Mouse (Mus musculus) stomach, embryonic 15.5 days (tissue): ENCODE results near the gene Myh15. TPM values are rescaled to one million over a fixed set of nuclear protein-coding genes. Genes with fewer than 3 reads are reported as not detected.

ENCODE experiments used
- ATAC-seq: fragments of 200-750 bp; cut with Nextera tagmentation; 2 replicates; pipeline ENCODE4 v1.8.0; 2017; ENCODE audit warnings: low read depth, moderate number of reproducible peaks, moderate TSS enrichment; ENCODE audit not compliant: insufficient read depth, low FRiP score
- H3K27ac ChIP-seq: fragments of 300-500 bp; sonication (generic); 2 replicates; pipeline ENCODE4 v1.5.1; 2015; ENCODE audit warnings: mild to moderate bottlenecking, inconsistent platforms
- H3K27me3 ChIP-seq: fragments of 300-500 bp; sonication (generic); replicated peaks from 2 replicates; pipeline ENCODE4 v1.6.1; 2015; ENCODE audit warnings: inconsistent platforms
- H3K36me3 ChIP-seq: fragments of 300-500 bp; sonication (generic); 2 replicates; pipeline ENCODE4 v1.6.1; 2015; ENCODE audit warnings: inconsistent platforms
- H3K4me1 ChIP-seq: fragments of 300-500 bp; sonication (generic); 2 replicates; pipeline ENCODE4 v1.6.1; 2015; ENCODE audit warnings: inconsistent platforms
- H3K4me2 ChIP-seq: fragments of 300-500 bp; sonication (generic); 2 replicates; pipeline ENCODE4 v1.6.1; 2015; ENCODE audit warnings: mild to moderate bottlenecking, inconsistent platforms
- H3K4me3 ChIP-seq: fragments of 300-500 bp; sonication (generic); replicated peaks from 2 replicates; pipeline ENCODE4 v1.5.1; 2015; ENCODE audit warnings: inconsistent platforms
- H3K9ac ChIP-seq: fragments of 300-500 bp; sonication (generic); 2 replicates; pipeline ENCODE4 v1.6.1; 2015; ENCODE audit warnings: inconsistent platforms
- H3K9me3 ChIP-seq: fragments of 300-500 bp; sonication (generic); 2 replicates; pipeline ENCODE4 v1.6.1; 2016; ENCODE audit warnings: inconsistent platforms
- WGBS: fragments of 180-500 bp; shearing (Covaris S2); methylation state at CpG from one replicate; pipeline ENCODE4 v1.1.7; 2015; 5-methylcytosine and 5-hydroxymethylcytosine counted together
- polyA plus RNA-seq: library from polyadenylated mRNA; unstranded; fragments of >200 nt; fragmentation: Nextera tagmentation; extraction: Ambion mirVana; gene quantifications from 2 replicates; pipeline ENCODE4 v1.2.1, GENCODE M21; 2015

Myh15 gene
- not detected in 2 replicates for polyA plus RNA-seq

GRCm38 (mm10) chr16:49057186-49057585, at the start of gene Myh15:
Gene Myh15 (plus strand): TSS chr16:49057486.
- H3K36me3 ChIP-seq: no peaks in the 10 kb centered on the region
- no peaks in the 10 kb centered on the region for H3K27me3 ChIP-seq
- H3K27ac ChIP-seq: no peak within 1 kb of the TSS
- no peak within 1 kb of the TSS for H3K4me3 ChIP-seq
- 89% methylated on average over 1 of the region's 1 CpGs for WGBS
- H3K9ac ChIP-seq: no peak within 1 kb of the TSS
- ATAC-seq: no peak
- no peaks in the 10 kb centered on the region for H3K4me1 ChIP-seq
- H3K4me2 ChIP-seq: no peak within 1 kb of the TSS
- H3K9me3 ChIP-seq: no peaks in the 10 kb centered on the region

DNA sequence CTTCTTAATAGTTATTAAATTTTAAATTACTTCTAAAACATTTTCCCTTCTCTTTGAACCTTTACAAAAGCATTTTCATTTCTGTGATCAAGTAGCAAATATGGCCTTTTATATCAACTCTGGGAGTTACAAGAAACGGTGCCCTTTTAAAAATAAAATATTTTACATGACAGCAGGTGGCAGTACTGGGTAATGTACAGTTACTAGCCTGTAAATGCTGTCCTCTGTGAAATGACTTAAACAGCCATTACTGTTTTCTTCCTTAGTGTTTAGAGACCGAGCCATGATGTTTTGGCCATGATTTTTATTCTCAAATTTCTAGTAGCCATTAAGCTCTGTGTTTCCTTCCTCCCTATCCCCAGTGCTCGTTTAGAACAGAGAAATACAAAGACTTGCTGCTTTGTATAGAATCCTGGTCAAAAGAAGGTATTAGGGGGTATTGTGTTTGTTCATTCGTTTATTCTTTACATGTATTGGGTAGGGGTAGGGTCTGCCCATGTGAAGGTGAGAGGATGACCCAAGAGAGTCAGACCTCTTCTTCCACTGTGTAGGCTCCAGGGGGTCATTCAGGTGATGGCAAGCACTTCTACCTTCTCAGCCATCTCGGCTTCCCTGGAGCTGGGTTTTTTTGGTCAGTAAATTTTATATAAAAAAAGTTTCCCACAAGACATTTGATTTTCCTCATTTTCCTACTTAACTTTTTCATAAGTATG, 40.5 kb upstream of the Myh15 start:
- Histone ChIP-seq H3K27me3 (no peaks in the 10 kb centered on the region), H3K4me3 (no peak overlapping the region), H3K9ac (no peak overlapping the region), H3K4me2 (no peak overlapping the region), H3K9me3 (no peaks in the 10 kb centered on the region), H3K36me3 (peaks cover 4% of the 10 kb centered on the region; the same call in 1 of the 2 replicates), H3K4me1 (no peaks in the 10 kb centered on the region), H3K27ac (no peak overlapping the region)
- WGBS: 81% methylated on average over 5 of the region's 5 CpGs
- no peak for ATAC-seq

- ATAC-seq: no peak
- Histone ChIP-seq H3K27ac (no peak overlapping the region), H3K4me2 (no peak overlapping the region), H3K9ac (no peak overlapping the region), H3K4me3 (no peak overlapping the region), H3K4me1 (no peaks in the 10 kb centered on the region), H3K9me3 (no peaks in the 10 kb centered on the region), H3K36me3 (no peaks in the 10 kb centered on the region), H3K27me3 (no peaks in the 10 kb centered on the region)
- 75% methylated on average over 4 of the region's 4 CpGs for WGBS
Observed at GRCm38 (mm10) chr16:49035852-49036251, 21.4 kb upstream of the Myh15 start.

GRCm38 (mm10) chr16:49037771-49038170, 19.5 kb upstream of the Myh15 start:
- Histone ChIP-seq H3K4me1 (no peaks in the 10 kb centered on the region), H3K9me3 (no peaks in the 10 kb centered on the region), H3K36me3 (no peaks in the 10 kb centered on the region), H3K4me3 (no peak overlapping the region), H3K4me2 (no peak overlapping the region), H3K27ac (no peak overlapping the region), H3K27me3 (no peaks in the 10 kb centered on the region), H3K9ac (no peak overlapping the region)
- 75% methylated on average over 4 of the region's 4 CpGs for WGBS
- no peak for ATAC-seq

- Histone ChIP-seq H3K9ac (no peak overlapping the region), H3K4me3 (no peak overlapping the region), H3K27me3 (no peaks in the 10 kb centered on the region), H3K27ac (no peak overlapping the region), H3K36me3 (no peaks in the 10 kb centered on the region), H3K4me1 (no peaks in the 10 kb centered on the region), H3K4me2 (no peak overlapping the region), H3K9me3 (no peaks in the 10 kb centered on the region)
- ATAC-seq: no peak
- 77% methylated on average over 3 of the region's 3 CpGs for WGBS
Observed at GRCm38 (mm10) chr16:49040554-49041221, 16.6 kb upstream of the Myh15 start.

- Histone ChIP-seq H3K9ac (no peak overlapping the region), H3K4me1 (no peaks in the 10 kb centered on the region), H3K27me3 (no peaks in the 10 kb centered on the region), H3K4me3 (no peak overlapping the region), H3K36me3 (no peaks in the 10 kb centered on the region), H3K9me3 (no peaks in the 10 kb centered on the region), H3K4me2 (no peak overlapping the region), H3K27ac (no peak overlapping the region)
- no peak for ATAC-seq
Observed at GRCm38 (mm10) chr16:49049214-49049613, 8.1 kb upstream of the Myh15 start.

DNA sequence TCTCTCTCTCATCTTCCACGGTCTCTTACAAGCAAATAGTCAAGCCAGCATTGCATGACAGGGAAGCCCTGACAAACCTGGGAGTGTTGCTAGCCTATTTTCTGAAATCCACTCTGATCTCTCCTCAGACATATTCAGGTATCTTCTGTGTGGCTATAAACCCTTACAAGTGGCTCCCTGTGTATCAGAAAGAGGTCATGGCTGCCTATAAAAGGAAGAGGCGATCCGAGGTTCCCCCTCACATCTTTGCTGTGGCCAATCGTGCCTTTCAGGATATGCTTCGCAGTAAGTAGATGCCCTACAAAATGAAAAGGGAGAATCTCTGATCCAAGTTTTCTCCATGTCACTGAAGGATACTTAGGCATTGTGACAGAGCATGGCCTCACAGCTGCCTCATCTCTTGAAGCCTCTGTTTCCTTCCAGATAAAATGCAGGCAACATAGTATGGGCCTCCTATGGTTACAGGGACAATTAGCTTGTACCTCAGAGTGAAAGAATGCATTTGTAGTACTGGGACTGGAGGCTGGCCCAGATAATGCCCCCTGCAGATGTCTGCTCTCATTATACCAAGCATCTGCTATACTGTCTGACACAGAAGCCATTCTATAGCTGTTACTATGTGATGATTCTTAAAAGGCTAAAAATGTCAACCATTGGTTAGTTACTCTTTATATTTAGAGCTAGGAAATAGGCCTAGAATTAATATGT, 12.1 kb downstream of the Myh15 start:
- Histone ChIP-seq H3K9ac (no peak overlapping the region), H3K27me3 (no peaks in the 10 kb centered on the region), H3K36me3 (no peaks in the 10 kb centered on the region), H3K4me2 (no peak overlapping the region), H3K4me1 (no peaks in the 10 kb centered on the region), H3K9me3 (no peaks in the 10 kb centered on the region), H3K27ac (no peak overlapping the region), H3K4me3 (no peak overlapping the region)
- WGBS: 88% methylated on average over 5 of the region's 5 CpGs
- no peak for ATAC-seq

- no peaks in the 10 kb centered on the region for H3K4me1 ChIP-seq
- H3K27ac ChIP-seq: no peak overlapping the region
- no peaks in the 10 kb centered on the region for H3K27me3 ChIP-seq
- no peak overlapping the region for H3K4me3 ChIP-seq
- no peak overlapping the region for H3K9ac ChIP-seq
- no peaks in the 10 kb centered on the region for H3K36me3 ChIP-seq
- ATAC-seq: no peak
- no peak overlapping the region for H3K4me2 ChIP-seq
- no peaks in the 10 kb centered on the region for H3K9me3 ChIP-seq
- 63% methylated on average over 3 of the region's 3 CpGs for WGBS
Observed at GRCm38 (mm10) chr16:49071316-49071715, 14.0 kb downstream of the Myh15 start.

GRCm38 (mm10) chr16:49128015-49128414, 70.7 kb downstream of the Myh15 start:
- H3K27me3 ChIP-seq: no peaks in the 10 kb centered on the region
- ATAC-seq: no peak
- no peaks in the 10 kb centered on the region for H3K9me3 ChIP-seq
- H3K4me2 ChIP-seq: no peak overlapping the region
- H3K4me3 ChIP-seq: no peak overlapping the region
- H3K4me1 ChIP-seq: no peaks in the 10 kb centered on the region
- H3K36me3 ChIP-seq: no peaks in the 10 kb centered on the region
- H3K9ac ChIP-seq: no peak overlapping the region
- 29% methylated on average over 1 of the region's 1 CpGs for WGBS
- no peak overlapping the region for H3K27ac ChIP-seq

DNA sequence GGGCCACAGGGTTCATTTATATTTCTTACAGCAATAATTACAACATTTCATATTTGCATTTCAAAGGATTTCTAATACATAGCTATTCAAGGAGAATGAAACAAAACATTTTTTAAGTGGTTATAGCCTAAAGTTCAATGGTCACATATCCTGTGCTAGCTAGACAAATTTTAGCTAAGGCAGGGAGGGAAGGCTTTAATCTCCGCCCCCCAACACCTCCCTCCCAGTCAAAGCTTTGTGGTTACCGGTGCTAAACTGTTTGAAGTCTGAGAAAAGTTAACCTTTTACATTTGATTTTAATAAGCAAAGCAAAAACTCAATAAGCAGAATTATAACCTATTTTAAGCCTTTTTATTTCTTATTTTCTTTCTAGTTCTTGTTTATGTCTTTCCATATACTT, 98.9 kb downstream of the Myh15 start:
- Histone ChIP-seq H3K4me3 (no peak overlapping the region), H3K27ac (no peak overlapping the region), H3K4me2 (no peak overlapping the region), H3K36me3 (no peaks in the 10 kb centered on the region), H3K27me3 (no peaks in the 10 kb centered on the region), H3K4me1 (no peaks in the 10 kb centered on the region), H3K9ac (no peak overlapping the region), H3K9me3 (no peaks in the 10 kb centered on the region)
- ATAC-seq: no peak
- WGBS: 76% methylated on average over 2 of the region's 2 CpGs

GRCm38 (mm10) chr16:49164349-49165137, 107.3 kb downstream of the Myh15 start:
- no peaks in the 10 kb centered on the region for H3K36me3 ChIP-seq
- H3K9ac ChIP-seq: no peak overlapping the region
- H3K27me3 ChIP-seq: no peaks in the 10 kb centered on the region
- no peak overlapping the region for H3K4me3 ChIP-seq
- no peak overlapping the region for H3K27ac ChIP-seq
- no peaks in the 10 kb centered on the region for H3K4me1 ChIP-seq
- no peaks in the 10 kb centered on the region for H3K9me3 ChIP-seq
- ATAC-seq: no peak
- H3K4me2 ChIP-seq: no peak overlapping the region
- 34% methylated on average over 7 of the region's 7 CpGs for WGBS
